Mouse (Mus musculus): ENCODE measurements around the gene 4930426L09Rik.
A peak's percentile ranks its signal among the peaks of the same experiment; 100 is the strongest.
"Not testable (repeated sequence)": the region's sequence is repeated elsewhere in the genome, so short reads cannot be mapped to it uniquely, and the experiment has no call there.

4930426L09Rik gene

DNA sequence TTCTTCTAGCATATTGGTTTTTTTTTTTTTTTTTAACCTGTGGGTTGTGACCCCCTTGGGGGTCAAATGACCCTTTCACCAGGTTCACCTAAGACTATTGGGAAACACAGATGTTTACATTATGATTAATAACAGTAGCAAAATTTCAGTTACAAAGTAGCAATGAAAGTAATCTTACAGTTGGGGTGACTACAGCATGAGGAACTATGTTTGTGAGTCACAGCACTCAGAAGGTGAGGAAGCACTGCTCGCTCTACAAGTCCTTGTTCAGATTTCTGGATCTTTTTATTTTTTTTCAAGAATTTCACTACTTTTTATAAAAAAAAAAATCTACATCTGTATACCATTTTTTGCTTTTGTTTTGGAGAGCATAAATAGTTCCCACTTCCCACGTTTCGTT lies 26.6 kb upstream of the 4930426L09Rik start:
- no peak for DNase-seq

DNA sequence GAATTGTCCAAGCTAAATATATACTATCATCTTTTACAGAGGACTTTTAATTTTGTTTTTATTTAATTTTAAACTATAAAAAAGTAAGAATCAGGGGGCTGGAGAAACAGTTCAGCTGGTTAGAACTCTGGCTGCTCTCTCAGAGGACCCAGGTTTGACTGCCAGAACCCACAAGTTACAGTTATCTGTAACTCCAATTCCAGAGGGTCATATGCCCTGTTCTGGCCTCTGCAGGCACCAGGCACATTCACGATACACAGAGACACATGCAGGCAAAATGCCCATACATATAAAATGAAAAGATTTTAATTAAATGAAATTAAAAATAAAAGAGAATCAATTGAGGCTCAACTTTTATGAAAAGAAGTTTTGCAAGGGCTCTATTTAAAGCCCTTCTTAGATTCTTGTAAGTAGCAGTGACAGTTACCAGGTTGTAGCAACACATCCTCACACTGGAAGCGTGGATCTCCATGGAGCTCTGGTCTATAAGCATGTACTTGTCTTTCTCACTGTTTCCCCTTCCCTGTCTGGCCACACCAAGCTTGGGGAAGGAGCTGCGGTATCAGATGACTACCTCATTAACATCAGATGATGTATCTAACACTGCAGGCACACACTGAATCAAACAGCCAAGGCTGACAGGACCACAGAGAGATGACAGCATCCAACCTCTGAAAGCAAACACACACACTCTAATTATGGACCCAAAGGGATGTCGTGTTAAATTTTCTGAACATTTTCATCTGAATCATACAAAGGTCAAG lies 23.1 kb upstream of the 4930426L09Rik start:
- DNase-seq: no peak

DNA sequence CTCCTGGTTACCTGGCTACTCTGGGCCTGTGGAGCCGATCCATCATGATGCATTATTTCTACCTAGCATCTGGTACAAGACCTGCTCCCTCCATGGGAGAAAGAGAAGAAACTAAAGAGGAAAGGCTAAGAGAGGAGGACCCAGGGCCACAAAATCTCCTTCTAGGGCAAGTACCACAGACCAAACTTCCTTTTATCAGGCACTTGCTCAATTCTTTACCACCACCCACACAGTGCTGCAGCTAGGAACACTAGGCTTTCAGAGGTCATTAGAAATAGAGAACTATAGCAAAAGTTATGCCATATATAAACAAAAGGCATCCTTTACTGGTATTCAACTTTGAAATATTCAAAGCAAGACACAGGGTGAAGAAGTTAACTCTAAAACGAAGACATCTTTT lies 22.0 kb upstream of the 4930426L09Rik start:
- DNase-seq: no peak

DNA sequence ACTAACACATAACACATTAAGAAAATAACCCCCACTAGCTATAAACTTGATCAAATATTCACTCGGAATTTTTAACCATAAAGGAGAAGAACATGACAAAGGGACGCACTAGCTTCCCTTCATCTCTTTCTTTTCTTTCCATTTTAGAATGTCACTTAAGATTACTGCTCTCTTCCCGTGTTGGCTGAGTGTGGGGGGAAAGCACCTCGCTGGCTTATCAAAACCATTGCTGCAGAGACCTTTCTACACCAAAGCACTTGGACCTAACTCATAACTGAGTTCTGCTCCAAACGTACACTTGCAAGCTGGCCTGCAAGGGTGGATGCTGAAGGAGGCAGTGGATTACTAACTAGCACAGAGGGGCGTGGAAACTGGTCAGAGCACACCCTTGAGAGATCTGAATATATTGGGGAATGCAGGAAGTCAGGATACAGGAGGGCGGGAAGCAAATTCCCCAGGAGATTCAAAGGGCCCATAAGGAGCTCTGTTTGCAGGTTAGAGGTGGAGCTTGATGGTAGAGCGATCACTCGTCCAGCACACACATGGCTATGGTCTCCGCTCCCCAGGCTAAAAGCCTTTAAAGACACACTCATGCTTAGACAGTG lies 20.8 kb upstream of the 4930426L09Rik start:
- no peak for DNase-seq

DNA sequence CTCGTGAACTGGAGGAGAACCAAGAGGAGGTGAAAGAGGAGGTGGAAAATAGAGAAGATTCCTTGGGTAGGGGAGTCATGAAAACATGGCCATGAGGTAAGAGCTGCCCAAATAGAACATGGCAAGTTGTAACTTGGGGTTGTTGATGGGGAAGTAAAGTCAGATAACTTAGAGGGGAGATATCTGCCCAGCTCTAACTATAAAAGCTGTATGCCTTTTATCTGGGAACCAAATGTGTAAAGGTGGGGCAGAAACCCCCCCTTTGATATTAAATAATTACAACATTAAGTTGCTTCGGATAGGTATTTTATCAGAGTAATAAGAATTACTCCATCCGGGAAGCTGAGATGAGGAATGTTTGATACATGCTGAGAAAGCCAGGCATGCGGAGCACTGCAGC lies 19.1 kb upstream of the 4930426L09Rik start:
- DNase-seq: no peak

DNA sequence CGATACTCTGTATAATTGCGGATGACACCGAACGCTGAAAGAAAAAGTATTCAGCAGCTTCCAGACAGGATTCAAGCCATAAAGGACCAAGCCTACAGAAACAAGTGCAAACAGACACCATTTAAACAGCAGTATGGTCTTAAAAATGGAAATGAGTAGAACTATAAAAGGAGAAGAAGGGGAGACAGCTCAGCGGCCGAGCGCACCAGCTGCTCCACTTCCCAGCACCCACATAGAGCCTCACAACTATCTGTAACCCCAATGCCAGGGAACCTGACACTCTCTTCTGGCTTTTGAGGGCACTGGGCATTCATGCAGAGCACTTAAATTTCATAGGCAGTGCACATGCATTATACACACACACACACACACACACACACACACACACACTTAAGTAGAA lies 18.5 kb upstream of the 4930426L09Rik start:
- DNase-seq: no peak

DNA sequence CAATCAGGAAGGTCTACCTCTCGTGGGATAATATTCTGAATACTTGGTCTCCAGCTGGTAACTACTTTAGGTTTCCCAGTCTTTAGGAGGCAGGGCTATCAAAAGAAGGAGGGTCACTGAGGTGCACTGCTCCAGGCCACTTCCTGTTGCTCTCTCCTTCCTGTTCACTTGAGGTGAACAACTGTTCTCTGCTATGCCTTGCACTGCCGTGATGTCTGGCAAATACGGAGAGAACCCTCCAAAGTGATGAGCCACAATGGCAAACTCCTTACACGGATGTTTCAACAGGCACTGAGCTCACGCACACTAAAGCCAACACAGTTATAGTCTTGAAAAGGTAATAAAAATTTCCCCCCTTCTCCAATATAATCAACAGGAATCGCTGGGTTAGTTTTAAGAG lies 15.6 kb upstream of the 4930426L09Rik start:
- no peak for DNase-seq

DNA sequence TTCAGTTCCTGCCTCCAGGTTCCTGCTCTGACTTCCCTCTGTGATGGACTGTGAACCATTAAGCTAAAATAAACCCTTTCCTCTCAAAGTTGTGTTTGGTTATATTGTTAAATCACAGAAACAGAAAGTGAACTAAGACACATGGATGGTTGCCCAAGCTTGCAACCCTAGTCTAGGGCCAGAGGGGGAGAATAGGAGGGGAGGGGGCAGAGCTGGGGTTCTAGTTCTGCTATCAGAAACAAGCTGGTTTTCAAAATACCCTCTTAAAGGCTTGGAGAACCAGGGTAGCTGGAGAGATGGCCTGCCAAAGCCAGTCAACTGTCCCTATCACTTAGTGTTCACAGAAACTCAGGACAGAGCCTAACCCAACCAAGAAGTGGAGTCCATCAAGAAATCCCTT lies 14.6 kb upstream of the 4930426L09Rik start:
- no peak for DNase-seq

DNA sequence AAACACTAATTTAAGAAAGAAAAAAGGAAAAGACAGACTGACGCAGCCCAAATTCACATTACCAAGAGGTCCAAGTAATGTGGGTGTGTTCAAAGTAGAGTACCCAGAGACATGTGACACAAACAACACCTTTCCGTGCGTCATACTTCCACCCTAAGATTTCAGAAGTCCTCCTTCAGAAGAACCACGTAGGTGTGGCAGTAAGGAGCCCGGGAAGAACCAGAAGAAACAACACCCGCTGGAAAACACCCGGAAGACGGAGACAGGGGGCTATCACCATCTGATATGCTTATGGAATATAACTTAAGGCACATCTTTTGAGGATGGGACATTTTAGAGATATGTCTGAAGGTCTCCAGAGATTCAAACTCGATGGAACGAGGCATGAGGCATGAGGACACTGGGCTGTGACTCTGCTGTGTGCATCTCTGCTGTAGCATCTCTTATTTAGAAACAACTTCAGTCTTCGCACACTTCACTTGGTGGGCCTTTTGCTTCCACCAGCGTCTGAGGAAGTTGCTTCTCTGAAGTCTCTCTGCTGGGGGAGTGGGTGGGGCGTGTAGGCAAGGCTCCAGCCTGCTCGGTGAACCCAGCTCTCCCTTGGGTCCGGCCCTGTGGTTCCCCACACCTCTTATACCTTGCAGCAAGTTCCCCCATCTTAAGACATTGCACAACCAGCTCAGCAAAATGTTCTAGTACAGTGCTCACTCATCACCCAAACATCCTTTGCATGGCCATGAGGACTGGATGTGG lies 13.9 kb upstream of the 4930426L09Rik start:
- no peak for DNase-seq

DNA sequence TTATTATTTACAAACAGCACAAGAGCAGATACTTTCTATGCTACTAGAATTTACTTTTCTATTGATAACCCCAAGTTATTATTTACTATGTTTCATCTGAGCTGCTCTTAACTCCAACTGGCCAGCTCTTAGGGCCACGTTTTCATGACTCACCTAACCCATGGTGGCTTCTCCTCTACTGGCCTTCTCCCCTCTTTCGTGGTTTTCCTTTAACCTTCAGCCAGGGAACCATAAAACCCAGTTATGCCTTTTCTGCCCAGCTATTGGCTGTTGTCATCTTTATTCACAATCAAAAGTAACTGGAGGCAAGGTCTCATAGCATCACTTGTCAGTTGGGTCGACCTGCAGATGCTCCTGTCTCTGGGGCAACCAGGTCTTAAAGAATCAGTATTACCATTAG lies 12.6 kb upstream of the 4930426L09Rik start:
- DNase-seq: no peak

DNA sequence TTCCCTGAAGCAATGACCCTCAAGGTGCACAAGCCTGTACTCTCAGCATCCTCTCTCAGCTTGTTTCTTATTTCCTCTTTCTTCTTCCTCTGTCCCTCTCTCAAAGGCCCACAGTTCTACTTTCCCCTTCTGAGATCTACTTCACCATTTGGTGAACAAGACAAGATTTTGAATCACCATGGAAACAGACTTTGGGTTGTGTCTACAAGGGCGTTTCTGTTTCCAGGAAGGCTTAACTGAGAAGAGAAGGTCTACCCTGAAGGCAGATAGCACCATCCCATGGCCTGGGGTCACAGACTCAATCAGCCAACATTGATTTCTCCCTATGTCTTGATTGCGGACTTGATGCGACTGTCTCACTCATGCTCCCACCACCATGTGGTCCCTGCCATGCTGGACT lies 9.3 kb upstream of the 4930426L09Rik start:
- no peak for DNase-seq

DNA sequence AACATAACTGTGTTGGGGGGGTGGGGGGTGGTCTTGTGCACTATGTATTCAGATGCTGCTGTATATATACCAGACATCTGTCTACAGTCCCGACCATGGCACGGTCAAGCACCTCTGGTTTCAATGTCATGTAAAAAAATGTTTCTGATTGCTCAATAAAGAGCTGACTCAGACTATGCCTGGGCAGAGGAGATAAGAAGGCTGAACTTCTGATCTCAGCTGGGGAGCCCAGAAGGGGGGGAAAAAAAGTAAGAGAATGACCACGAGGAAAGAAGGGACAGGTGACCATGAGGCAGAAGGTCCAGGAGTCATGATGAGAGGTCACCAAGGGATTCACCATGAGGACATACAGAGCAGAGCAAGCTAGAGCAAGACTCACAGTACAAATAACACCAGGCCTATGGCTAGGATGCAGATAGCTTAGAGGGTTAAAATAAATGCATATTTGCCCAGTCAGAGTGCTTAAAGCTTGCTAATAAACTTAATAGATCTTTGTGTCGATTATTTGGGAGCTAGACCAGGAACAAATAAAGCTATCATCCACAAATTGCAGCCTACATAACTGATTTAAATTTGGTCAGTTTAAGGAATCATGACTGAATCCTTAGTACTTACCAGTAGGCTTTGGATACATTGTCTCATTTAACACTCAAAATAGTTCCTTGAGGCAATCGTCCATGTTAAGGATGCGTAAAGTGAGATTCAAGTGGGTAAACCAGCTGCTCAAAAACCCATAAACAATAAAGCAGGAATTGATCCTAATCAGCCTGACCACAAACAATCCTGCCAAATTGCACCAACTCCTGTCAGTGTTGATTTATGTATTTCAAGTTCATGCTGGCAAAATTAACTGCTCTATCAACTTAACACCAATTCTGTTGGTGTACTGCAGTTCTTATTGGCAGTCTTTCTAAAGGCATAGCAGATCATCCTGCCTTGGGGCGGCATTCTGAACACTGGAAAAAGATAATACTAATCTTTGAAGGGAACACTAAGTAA lies 5.3 kb upstream of the 4930426L09Rik start:
- DNase-seq: no peak

DNA sequence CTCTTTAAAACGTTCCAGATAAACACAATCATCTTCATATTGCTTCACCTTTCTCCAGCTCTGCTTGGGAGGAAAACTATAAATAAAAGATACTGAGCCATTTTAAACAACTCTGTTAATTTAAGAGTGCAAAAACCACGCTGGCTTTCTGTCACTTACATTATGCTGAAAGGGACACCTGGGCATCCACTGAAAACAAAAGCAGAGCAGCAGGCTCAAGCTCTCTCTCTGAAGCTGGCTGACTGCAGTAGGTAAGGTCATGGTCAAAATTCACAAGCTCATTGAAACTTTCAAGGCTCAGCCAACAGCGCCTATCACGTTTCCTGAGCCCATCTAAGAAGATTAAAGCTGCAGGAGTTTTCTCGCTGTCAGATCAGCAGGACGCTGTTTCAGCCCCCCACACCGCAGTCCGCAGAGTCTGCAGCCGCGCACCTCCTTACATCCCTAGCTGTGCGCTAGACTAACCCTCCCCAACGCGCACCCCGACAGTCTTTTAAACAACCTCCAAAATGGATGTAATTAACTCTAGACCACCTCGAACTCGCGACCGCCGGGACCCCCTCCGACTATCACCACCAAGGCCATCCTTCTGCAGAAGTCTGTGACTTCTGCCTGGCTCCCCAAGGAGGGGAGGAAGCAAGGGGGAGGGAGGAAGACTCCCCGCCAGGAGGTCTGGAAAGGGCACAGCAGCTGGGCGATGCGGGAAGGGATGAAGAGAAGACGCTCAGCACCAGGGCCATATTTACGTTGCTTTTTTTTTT lies 1.5 kb upstream of the 4930426L09Rik start:
- peak; percentile 33 to 38 for DNase-seq

DNA sequence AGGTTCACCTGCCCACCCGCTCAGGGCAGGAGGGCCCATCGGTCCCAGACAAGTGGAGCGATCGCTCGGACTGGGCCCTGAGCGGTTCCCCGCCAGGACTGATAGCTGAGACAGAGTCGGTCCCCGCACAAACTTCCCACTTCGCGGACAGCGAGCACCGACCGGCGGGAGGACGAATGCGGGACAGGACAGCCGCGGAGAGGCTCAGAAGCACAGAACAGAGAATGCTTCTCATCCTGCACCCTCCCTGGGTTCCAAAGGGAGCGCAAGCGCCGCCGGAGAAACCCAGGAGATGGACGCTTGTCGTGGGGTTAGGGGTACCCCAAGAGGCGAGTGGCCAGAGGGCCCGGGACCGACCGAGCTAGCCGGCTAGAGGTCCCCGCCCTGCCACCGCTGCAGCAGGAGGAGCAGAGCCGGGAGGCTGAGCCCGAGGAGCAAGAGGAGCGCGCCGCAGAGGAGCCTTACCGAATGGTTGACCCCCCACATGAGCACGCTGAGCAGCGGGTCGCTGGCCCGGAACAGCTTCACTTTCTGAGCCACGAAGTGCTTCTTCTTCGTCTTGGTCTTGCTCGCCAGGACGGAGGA lies 664 bp upstream of the 4930426L09Rik start:
- peak in 1 of 2 experiments; percentile 68 for DNase-seq

DNA sequence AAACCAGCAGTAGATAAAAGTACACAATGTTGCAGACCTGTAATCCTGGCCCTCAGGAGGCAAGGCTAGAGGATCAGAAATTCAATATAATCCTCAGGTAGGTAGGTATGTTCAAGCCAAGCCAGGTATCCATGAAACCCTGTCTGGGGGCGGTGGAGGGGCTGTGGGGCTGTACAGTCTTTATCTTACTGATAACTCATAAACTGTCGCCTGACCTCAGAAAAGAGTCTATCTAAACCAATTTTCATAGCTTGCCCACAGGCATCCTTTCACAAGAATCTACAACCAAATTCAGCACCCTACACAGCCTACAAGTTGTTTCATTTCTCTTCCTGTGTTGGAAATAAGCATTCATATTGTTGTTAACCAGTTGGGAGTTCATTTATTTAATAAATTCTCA lies 1.3 kb downstream of the 4930426L09Rik start:
- DNase-seq: no peak

DNA sequence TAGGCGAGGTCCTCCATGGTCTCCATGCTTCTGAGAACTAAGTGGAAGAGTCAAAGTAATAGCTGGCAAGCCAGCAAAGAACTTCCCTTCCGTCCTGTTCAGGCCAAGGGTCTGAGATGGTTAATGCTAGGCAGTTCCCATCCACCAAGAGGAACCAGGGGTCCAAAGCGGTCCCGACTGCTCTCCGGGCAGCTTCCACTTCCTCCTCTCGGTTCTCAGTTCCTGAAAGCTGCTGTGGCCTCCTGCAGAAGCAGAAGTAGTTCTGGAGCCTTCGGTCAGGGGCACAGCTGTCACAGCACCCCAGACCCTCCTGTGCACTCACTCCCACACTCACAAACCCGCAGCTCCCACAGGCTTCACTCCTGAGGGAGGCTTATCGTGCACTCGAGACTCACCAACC lies 6.7 kb downstream of the 4930426L09Rik start:
- DNase-seq: no peak

DNA sequence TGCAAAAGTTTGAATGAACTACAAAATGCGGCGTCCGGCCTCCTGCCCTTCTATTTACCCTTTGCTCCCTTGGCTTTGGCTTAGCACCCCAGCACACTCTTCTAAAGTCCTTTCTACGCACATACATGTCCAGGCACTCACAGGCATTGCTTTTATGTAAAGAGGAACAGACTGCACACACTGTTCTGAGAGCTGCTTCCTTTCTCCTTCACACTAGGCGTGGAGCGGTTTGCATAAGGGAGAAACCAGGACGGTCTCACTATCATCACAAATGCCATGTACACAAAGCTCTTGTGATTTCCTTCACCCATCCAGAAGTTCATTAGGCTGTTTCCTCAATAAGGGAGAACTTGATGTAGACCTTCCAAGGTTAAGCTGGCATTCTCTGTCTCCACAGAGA lies 8.0 kb downstream of the 4930426L09Rik start:
- DNase-seq: no peak

DNA sequence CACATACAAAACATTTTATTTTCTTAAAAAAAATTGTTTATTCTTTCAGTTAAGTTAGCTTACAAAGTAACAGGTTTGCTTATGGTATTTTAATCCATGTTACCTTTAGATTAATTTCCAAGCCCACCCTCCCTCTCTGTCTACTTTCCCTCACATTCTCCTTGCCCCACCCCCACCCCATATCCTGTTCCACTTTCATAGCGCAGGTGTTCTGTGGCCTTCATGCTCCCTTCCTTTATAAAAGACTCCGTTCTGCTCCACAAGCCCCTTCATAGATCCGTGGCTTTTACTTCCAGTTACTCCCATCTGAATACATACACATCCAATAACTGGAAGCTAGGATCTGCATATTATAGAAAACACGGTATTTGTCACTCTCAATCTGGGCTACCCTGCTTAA lies 9.4 kb downstream of the 4930426L09Rik start:
- DNase-seq: no peak

DNA sequence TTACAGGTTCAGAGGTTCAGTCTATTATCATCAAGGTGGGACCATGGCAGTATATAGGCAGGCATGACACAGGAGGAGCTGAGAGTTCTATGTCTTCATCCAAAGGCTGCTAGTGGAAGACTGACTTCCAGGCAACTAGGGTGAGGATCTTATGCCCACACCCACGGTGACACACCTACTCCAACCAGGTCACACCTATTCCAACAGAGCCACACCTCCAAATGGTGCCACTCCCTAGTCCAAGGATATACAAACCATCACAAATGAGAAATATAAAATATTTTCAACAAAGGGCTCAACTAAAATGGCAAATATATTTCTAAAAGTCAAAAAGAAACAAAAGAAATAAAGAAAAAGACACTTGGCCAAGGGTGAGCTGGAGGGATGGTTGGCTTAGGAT lies 12.4 kb downstream of the 4930426L09Rik start:
- not testable (repeated sequence) for DNase-seq

DNA sequence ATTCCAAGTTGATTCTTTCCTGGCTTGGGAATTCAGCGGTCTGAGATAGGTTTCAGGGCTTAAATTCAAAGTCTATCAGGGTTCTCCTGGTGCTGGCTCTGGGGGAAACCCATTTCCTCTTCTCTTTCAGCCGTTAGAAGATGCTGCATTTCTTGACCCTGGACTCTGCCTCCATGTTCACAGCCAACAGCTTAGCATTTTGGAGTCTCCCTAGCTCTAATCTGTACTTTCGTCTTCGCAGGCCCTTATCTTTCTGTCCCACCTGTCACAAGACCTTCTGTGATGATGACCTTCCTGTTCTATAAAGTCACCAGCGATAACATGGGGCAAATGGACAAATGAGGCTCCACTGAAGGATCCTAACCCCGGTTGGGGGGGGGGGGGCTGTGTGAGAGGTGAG lies 13.3 kb downstream of the 4930426L09Rik start:
- no peak for DNase-seq

DNA sequence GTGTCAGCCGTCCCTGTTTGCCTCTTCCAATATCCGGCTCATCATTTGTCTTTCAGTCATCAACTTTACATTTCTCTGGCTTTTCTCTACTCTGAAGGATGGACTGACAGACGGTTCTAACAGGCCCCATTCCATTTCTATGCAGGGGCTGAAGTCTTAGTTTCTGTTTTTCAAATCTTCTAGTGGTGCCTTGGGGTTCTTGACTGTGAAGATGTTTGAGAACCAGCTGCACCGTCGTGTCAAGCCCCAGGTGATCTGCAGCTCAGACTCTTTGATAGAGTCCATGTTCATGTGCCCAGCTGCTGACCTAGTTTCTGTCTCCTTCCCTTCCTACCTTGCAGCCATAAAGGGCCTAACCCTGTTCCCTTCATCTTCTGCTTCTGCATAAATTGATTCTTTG lies 18.2 kb downstream of the 4930426L09Rik start:
- DNase-seq: no peak

DNA sequence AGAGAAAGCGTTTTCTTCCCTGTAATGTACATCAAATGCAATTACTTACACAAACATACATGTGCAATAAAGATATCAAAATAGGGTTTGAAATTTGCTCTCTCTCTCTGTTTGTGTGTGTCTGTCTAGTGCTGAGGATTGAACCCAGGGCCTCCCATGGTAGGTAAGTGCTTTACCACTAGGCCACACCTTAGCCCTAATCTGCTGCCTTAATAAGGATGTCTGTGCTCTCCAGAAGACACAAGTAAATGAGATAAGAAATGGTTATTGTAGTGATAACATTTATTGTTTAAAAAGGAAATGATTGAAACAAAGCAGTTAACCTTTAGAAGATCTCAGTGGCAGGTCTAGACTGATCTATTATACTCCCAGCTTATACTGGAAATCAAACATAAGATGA lies 18.7 kb downstream of the 4930426L09Rik start:
- DNase-seq: no peak
